Mouse (Mus musculus) cerebellum, adult 8-10 months (tissue): Measurements from ENCODE around the gene Mrnip.

Source experiments
- DNase-seq: peaks from one replicate; pipeline ENCODE4 v3.0.0; 2022

Gene Mrnip

DNA sequence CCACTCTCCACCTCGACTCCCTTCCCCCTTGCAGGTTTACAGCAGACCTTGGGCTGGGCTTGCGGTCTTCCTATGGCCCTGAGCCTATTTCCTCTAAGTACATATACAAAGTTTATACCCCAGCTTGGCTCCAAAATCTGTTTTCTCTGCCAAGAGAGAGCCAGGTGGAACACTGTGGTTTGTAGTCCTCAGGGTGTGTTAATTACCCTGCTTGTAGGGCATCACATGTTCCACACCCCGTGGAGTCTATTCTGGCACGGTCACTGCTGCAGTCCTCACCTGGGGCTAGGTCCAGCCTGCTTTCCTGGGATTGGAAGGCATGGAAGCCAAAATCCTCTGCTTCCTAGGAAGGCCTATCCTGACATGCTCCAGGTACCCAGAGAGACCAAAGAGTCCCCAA is 53.5 kb downstream of the Mrnip start:
- peak; percentile 74 for DNase-seq

- peak; percentile 62 for DNase-seq
Observed at GRCm38 (mm10) chr11:50228772-50229171, 54.5 kb downstream of the Mrnip start.

DNA sequence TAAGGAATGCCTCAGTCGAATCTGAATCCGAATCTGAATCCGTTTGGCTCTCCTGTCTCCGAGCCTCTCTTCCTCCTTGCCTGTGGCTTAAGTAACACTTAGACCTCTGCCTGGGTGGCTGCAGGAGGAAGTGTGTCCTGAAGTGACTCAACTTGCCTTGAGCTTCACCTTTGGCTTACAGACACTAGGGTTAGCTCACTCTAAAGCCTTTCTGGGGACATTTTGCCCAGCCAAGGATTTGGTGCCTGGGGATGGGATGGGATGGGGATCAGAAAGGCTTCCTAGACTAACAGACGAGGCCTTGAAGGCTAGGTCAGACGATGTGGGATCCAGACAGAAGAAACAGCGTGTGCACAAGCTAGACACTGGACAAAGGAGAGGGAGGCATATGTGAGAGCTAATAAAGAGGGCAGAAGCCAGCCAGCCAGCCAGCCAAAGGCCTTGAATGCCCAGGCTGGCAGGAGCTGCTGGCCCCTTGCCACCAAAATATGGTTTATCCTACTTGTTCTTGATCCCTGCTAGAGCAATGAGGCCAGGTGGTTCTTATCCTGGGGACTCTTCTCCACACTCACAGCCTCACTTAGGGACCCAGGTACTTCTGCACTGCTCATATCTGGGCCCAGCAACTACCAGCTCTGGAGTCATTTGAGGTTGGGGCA is 55.1 kb downstream of the Mrnip start:
- peak; percentile 90 for DNase-seq

- no peak for DNase-seq
Observed at GRCm38 (mm10) chr11:50230481-50231304, 56.4 kb downstream of the Mrnip start.

DNA sequence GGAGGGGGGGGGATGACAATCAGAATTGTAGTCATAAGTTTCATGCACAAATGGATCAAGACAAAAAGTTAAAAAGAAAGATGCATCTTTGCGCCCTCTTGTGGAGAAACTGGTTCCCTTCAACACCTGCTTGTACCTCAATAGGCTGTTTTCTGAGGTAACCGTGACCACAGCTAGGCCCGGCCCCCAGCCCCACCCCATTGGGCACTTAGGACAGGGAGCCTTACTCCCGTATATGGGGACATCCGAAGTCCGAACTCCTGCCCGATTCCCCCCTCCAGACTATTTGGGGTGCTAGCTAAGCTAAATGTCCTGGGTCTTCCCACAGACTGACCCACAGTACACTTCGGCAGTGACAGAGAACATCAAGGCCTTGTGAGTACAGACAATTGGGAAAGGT is 57.2 kb downstream of the Mrnip start:
- peak; percentile 72 for DNase-seq

GRCm38 (mm10) chr11:50233022-50233421 is 58.8 kb downstream of the Mrnip start:
- no peak for DNase-seq

- DNase-seq: no peak
Observed at GRCm38 (mm10) chr11:50233993-50234392, 59.7 kb downstream of the Mrnip start.

GRCm38 (mm10) chr11:50234606-50235005 is 60.4 kb downstream of the Mrnip start:
- no peak for DNase-seq

DNA sequence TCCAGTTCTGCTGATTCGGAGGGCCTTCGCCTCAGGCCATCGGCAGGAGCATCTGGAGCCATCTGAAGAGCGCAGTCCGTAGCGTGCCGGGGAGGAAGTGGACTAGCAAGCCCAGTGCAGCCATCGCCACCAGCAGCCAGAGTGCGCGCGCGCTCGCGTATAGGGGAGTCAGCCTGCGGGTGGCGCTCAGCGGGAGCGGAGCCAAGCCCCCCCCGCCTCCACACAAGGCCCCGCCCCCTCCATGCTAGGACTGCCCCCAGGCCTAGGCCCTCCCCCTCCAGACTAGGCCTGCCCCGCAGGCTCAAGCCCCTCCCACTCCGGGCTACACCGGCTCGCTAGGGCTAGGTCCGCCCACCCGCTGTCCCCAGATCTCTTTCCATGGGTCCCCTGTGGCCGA is 62.3 kb downstream of the Mrnip start:
- DNase-seq: peak; percentile 67

- no peak for DNase-seq
Observed at GRCm38 (mm10) chr11:50236937-50237835, 62.9 kb downstream of the Mrnip start.

DNA sequence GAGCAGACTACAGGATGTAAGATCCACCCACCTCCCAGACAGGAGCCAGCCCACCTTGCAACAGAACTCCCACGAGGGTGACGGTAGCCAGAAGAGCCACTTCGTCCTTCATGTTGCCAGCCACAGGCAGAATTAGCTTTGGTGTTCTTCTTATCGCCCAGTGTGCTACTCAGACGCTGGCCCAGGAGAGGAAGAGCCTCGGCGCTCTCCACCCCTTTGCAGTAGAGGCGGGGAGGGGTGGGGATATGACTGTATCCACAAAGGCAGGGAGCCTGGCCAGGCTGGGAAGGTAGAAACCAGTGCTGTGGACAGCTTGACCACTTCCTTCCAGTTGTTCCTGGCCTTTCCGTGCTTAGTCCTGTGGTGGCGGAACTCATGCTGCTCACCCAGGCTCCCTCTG is 64.1 kb downstream of the Mrnip start, which contains the start of gene Ltc4s:
Ltc4s (minus strand) TSS at position 293 of the 400 bp plus-strand sequence.
- DNase-seq: no peak

GRCm38 (mm10) chr11:50238821-50239791 is 64.9 kb downstream of the Mrnip start:
- DNase-seq: no peak

- DNase-seq: no peak
Observed at GRCm38 (mm10) chr11:50240235-50240911, 66.1 kb downstream of the Mrnip start.

DNA sequence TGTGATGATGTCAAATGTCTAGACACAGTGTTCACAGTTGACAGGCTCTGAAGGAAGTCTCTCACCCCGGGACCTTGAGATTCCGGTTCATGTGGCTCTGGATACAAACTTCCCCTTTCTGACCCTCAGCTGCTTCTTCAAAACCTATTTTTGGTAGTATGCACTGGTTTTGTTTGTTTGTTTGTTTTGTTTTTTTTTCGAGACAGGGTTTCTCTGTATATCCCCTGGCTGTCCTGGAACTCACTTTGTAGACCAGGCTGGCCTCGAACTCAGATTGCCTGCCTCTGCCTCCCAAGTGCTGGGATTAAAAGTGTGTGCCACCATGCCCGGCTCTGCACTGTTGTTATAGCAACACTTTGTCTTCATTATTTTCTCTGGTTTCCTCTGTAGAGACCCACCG is 69.7 kb downstream of the Mrnip start:
- no peak for DNase-seq

DNA sequence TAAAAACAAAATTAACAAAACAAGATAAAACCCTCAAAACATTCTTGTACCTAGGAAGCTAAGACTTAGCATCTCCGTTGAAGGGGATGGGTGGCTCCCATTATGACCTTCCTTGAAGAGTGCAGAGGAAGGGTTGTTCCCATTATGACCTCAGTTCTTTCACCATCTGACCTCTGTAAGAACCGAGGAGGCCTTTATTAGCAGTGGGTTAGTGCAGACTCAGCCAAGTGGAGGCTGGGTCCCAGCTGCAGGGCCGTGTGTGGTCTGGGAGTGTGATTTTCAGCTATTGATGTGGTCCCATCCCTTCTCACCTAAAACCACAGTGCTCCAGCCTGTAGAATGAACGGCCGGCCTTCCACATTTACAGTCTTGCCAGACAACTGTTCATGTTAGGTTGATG is 71.0 kb downstream of the Mrnip start:
- no peak for DNase-seq

- no peak for DNase-seq
Observed at GRCm38 (mm10) chr11:50248473-50249171, 74.4 kb downstream of the Mrnip start.
